Mouse (Mus musculus): ENCODE measurements around the gene Rpp14. TPM values are rescaled to one million over a fixed set of nuclear protein-coding genes. Genes with fewer than 3 reads are reported as not detected.

Rpp14 gene
- polyA plus RNA-seq, 1 experiment, result 13.3 TPM

DNA sequence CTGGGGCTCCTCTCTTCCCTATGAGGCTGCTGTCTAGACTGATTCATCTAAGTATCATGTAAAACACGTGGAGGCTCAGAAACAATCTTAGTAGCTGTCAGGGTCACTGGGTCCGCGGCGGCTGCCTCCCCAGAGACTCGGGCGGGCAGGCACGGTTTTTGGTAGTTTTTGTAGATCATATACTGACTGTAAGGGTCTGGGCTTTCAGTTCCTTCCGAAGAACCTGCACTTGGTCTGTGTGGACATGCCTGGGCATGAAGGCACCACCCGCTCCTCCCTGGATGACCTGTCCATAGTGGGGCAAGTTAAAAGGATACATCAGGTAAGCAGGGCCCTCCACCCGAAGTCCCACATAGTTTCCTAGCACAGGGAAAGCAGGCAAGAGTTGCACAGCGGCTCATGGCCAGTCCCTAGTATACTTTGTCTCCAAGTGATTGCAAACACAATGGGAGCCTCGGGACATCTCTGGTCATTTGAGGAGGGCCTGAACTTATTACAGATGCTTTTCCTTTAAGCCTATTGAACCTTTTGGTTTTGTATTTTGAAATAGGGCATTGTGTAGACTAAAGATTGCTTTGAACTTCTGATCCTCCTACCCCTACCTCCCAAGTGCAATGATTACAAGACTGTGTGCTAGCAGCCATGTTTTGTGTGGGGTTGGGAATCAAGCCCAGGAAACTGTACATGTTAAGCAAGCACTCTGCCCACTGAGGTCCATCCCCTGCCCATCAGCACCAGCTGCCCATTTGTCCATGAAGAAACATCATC, 39.1 kb upstream of the Rpp14 start:
- Histone ChIP-seq H3K4me3 (ENCODE audit: insufficient read depth, low read length) (no peak overlapping the region), H3K4me1 (ENCODE audit: control insufficient read depth, insufficient read depth, low read length) (peaks cover 3% of the 10 kb centered on the region; the same call in 1 of the 2 replicates), H3K27ac (ENCODE audit: insufficient read depth, low read depth, low read length) (no peak overlapping the region)
- no peak for TF ChIP-seq CTCF (IDR thresholded peaks at IDR 0.05; ENCODE audit: low read depth, low read length)
- no peak for TF ChIP-seq POLR2A (IDR thresholded peaks at IDR 0.05; ENCODE audit: borderline replicate concordance, low read depth, low read length)

DNA sequence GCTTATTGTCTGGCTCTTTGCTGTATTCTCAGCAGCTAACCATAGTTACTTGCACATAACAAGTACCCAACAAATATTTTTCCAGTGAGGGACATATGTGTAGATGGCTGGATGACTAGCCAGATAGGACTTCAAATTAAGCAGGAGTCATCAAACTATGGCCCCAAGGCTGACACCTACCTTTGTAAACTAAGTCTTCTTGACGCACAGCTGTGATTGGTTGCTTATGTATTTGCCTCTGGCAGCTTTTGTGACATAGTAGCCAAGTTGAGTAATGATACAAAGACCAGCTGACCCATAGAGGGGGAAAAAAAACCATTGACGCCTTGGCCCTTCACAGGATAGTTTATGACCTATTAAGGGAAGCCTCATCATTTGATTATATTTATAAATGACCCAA, 38.0 kb upstream of the Rpp14 start:
- Histone ChIP-seq H3K27ac (ENCODE audit: insufficient read depth, low read depth, low read length) (no peak overlapping the region), H3K4me1 (ENCODE audit: control insufficient read depth, insufficient read depth, low read length) (peaks cover 3% of the 10 kb centered on the region; the same call in 1 of the 2 replicates), H3K4me3 (ENCODE audit: insufficient read depth, low read length) (no peak overlapping the region)
- no peak for TF ChIP-seq POLR2A (IDR thresholded peaks at IDR 0.05; ENCODE audit: borderline replicate concordance, low read depth, low read length)
- TF ChIP-seq CTCF (IDR thresholded peaks at IDR 0.05; ENCODE audit: low read depth, low read length), result no peak

DNA sequence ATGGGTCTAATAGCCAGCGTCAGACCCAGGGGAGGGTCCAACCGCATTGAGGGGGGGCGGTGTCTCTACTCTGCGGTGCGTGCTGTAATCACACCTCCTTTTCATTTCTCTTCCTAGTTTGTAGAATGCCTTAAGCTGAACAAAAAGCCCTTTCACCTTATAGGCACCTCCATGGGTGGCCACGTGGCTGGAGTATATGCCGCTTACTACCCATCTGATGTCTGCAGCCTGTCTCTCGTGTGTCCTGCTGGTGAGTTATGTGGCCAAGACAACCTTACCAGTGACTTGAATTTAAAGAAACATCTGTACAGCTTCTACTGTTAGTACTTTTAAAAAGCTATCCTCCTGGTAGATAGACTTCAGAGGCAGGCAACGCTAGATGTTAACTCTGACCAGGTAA, 37.6 kb upstream of the Rpp14 start:
- Histone ChIP-seq H3K4me3 (ENCODE audit: insufficient read depth, low read length) (no peak overlapping the region), H3K4me1 (ENCODE audit: control insufficient read depth, insufficient read depth, low read length) (peaks cover 3% of the 10 kb centered on the region; the same call in 1 of the 2 replicates), H3K27ac (ENCODE audit: insufficient read depth, low read depth, low read length) (no peak overlapping the region)
- TF ChIP-seq POLR2A (IDR thresholded peaks at IDR 0.05; ENCODE audit: borderline replicate concordance, low read depth, low read length) (no peak), CTCF (IDR thresholded peaks at IDR 0.05; ENCODE audit: low read depth, low read length) (no peak)

DNA sequence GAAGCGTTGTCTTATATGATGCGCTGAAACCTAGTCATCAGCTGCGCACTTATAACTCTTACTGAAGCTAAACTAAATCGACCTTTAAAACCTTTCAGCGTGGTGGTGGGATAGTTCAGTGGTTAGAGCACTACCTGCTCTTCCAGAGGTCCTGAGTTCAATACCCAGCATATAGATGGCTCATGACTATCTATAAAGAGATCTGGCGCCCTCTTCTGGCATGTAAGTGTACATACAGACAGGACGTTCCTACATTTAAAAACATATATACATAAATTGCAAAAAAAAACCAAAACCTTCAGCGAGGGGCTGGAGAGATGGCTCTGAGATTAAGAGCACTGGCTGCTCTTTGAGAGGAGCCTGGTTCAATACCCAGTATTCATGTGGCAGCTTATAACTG, 35.8 kb upstream of the Rpp14 start:
- Histone ChIP-seq H3K4me1 (ENCODE audit: control insufficient read depth, insufficient read depth, low read length) (peaks cover 4% of the 10 kb centered on the region; the same call in 1 of the 2 replicates), H3K27ac (ENCODE audit: insufficient read depth, low read depth, low read length) (no peak overlapping the region), H3K4me3 (ENCODE audit: insufficient read depth, low read length) (no peak overlapping the region)
- TF ChIP-seq CTCF (IDR thresholded peaks at IDR 0.05; ENCODE audit: low read depth, low read length) (no peak), POLR2A (IDR thresholded peaks at IDR 0.05; ENCODE audit: borderline replicate concordance, low read depth, low read length) (no peak)

DNA sequence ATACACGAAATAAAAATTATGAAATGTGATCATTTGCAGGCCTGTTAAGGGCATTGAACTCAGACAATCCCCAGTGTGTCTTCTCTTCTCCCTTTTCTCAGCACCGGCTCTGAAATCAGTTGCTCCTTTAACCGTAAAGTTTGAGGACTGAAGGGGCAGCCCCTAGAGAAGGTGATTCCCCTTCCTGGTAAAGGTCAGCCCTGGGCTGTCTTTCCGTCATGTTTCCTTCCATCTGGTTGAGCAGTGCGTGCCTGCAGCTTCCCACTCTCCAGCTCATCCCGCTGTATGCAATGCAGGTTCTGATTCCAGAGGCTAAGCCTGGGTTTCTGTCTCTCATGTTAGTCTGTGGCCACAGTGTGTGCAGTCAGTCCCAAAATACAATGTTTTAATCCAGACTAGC, 35.4 kb upstream of the Rpp14 start:
- Histone ChIP-seq H3K27ac (ENCODE audit: insufficient read depth, low read depth, low read length) (no peak overlapping the region), H3K4me3 (ENCODE audit: insufficient read depth, low read length) (no peak overlapping the region), H3K4me1 (ENCODE audit: control insufficient read depth, insufficient read depth, low read length) (peaks cover 8% of the 10 kb centered on the region)
- TF ChIP-seq POLR2A (IDR thresholded peaks at IDR 0.05; ENCODE audit: borderline replicate concordance, low read depth, low read length) (no peak), CTCF (IDR thresholded peaks at IDR 0.05; ENCODE audit: low read depth, low read length) (no peak)

DNA sequence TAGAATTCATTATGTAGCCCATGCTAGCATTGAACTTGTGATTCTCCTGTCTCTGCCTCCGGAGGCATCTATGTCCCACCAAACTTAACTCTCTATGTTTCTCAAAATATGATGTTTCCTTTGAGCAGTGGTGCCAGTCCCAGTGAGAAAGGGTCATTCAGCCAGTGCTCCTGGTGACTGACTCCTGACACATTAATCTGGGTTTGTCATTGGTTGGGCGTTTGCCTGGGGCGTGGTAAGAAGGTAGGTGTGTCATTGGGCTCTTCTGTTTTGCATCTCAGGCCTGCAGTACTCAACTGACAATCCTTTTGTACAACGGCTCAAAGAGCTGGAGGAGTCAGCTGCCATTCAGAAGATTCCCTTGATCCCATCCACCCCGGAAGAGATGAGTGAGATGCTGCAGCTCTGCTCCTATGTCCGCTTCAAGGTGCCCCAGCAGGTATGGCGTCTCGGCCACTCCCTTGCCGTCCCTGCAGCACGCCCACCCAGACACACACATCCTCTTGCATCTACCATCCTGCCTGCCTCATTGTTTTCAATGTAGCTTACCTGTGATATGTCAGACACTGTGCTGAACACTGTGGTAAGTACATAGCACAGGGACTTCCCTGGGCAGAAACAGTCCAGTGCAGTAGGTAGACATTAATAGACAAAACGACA, 34.9 kb upstream of the Rpp14 start:
- H3K27ac ChIP-seq (ENCODE audit: insufficient read depth, low read depth, low read length), result no peak overlapping the region
- no peak overlapping the region for H3K4me3 ChIP-seq (ENCODE audit: insufficient read depth, low read length)
- TF ChIP-seq POLR2A (IDR thresholded peaks at IDR 0.05; ENCODE audit: borderline replicate concordance, low read depth, low read length) (no peak), CTCF (IDR thresholded peaks at IDR 0.05; ENCODE audit: low read depth, low read length) (no peak)

DNA sequence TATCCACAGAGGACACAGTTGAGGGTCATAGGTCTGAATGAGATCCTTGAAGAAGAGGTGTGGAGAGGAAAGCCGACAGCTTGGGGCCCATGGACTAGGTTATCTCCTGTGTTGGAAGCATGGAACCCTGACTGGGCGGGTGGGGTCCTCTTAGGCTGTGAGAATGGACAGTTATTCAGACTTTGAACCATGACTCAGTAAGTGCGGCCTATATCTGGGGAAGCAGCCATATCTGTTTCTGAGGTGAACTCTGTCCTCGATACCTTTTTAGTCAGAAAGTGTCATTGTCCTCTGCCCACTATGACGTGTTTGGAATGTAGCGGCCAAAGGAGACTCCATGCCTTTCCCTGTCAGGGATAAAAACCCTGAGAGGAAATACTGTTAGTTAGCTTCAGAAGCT, 33.3 kb upstream of the Rpp14 start:
- no peak overlapping the region for H3K27ac ChIP-seq (ENCODE audit: insufficient read depth, low read depth, low read length)
- TF ChIP-seq POLR2A (IDR thresholded peaks at IDR 0.05; ENCODE audit: borderline replicate concordance, low read depth, low read length) (no peak), CTCF (IDR thresholded peaks at IDR 0.05; ENCODE audit: low read depth, low read length) (no peak)
- peaks cover 9% of the 10 kb centered on the region for H3K4me1 ChIP-seq (ENCODE audit: control insufficient read depth, insufficient read depth, low read length)

More for the DNA sequence above, 34.9 kb upstream of the Rpp14 start:
- peaks cover 12% of the 10 kb centered on the region for H3K4me1 ChIP-seq (ENCODE audit: control insufficient read depth, insufficient read depth, low read length)

DNA sequence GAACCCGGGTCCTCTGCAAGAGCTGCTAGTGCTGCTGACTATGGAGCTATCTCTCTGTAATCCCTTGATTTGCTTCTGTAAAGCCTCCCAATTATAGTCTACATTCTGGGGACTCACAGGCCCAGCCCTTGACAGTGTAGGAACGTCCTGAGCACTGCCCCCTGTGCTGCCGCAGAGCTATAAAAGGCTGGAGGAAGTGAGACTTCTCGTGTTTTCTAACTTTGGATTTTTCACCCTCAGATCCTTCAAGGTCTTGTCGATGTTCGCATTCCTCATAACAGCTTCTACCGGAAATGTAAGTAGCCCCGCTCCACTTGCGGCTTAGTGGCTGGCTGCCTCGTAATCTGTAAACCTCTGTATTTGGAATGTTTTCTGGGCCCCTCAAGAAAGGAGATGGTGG, 30.8 kb upstream of the Rpp14 start:
- no peak overlapping the region for H3K27ac ChIP-seq (ENCODE audit: insufficient read depth, low read depth, low read length)
- H3K4me3 ChIP-seq (ENCODE audit: insufficient read depth, low read length), result no peak overlapping the region
- H3K4me1 ChIP-seq (ENCODE audit: control insufficient read depth, insufficient read depth, low read length), result peaks cover 9% of the 10 kb centered on the region
- TF ChIP-seq CTCF (IDR thresholded peaks at IDR 0.05; ENCODE audit: low read depth, low read length) (no peak), POLR2A (IDR thresholded peaks at IDR 0.05; ENCODE audit: borderline replicate concordance, low read depth, low read length) (no peak)

More for the DNA sequence above, 33.3 kb upstream of the Rpp14 start:
- H3K4me3 ChIP-seq (ENCODE audit: insufficient read depth, low read length), result no peak overlapping the region

DNA sequence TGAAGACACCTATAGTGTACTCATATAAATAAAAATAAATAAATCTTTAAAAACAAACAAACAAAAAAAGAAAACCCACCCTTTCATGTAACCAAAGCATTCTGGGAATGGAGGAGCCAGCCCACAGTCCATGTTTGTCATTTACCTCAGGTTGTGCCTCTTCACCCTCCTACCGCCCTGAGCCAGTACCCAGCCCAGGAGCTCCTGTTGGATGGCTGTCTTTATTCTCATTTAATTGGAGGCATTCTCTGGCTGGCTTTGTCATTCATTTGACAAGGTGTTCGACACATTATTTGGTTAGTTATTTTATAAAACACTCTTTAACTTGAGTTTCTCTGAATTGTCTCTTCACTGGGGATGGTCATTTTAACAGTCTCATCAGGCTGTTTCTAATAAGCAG, 28.3 kb upstream of the Rpp14 start:
- Histone ChIP-seq H3K27ac (ENCODE audit: insufficient read depth, low read depth, low read length) (no peak overlapping the region), H3K4me1 (ENCODE audit: control insufficient read depth, insufficient read depth, low read length) (peaks cover 9% of the 10 kb centered on the region), H3K4me3 (ENCODE audit: insufficient read depth, low read length) (no peak overlapping the region)
- TF ChIP-seq POLR2A (IDR thresholded peaks at IDR 0.05; ENCODE audit: borderline replicate concordance, low read depth, low read length) (no peak), CTCF (IDR thresholded peaks at IDR 0.05; ENCODE audit: low read depth, low read length) (no peak)

DNA sequence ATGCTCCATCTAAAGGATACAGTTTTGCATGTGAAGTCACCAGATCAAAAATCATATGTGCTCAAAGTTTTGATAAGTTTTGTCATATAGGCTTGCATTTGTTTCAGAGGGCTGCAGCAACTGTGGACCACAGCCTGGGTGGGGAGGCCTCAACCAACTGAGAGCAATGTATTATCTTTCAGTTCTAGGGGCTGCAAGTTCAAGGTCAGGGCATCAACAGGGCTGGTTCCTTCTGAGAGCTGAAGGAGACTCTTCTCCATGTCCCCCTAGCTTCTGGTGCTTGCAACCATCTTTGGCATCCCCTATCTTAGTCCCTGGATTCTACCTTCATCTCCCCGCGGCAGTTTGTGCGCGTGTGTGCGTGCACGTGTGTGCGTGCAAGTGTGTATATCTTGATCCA, 27.5 kb upstream of the Rpp14 start:
- Histone ChIP-seq H3K27ac (ENCODE audit: insufficient read depth, low read depth, low read length) (no peak overlapping the region), H3K4me1 (ENCODE audit: control insufficient read depth, insufficient read depth, low read length) (peaks cover 9% of the 10 kb centered on the region), H3K4me3 (ENCODE audit: insufficient read depth, low read length) (no peak overlapping the region)
- no peak for TF ChIP-seq CTCF (IDR thresholded peaks at IDR 0.05; ENCODE audit: low read depth, low read length)

All from bone marrow macrophage, adult 2 months (primary cell).